Mouse (Mus musculus) heart, adult 8-10 months (tissue): ENCODE measurements around the gene Kcnh5. TPM values are rescaled to one million over a fixed set of nuclear protein-coding genes. Genes with fewer than 3 reads are reported as not detected.

Experiments
- DNase-seq: peaks from one replicate; pipeline ENCODE4 v3.0.0; 2022; ENCODE audit warnings: low spot score
- total RNA-seq, 4 experiments: library from RNA; stranded (reverse); gene quantifications; 2 replicates each; pipeline ENCODE4 v1.2.4; 2022

Kcnh5 gene
- total RNA-seq, 4 experiments from 2014 or later: not detected

DNA sequence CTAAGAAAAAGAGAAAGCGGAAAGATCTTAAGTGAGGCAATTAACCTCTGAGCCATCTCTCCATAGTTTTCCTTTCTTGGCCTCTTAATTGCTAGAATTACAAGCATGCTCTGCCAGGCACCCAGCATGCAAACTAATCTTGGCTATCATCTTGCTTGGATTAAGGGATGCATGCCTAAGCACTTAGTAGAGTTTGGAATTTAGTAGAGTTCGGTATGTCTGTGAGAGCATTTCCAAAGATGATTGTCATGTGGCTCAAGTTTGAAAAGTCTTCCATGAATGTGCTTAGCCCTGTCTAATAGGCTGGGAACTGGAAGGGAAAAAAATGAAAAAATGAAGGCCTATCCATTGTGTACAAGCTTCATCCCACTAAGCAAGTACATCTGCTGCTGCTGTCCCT, 224.5 kb downstream of the Kcnh5 start:
- no peak for DNase-seq

- DNase-seq: no peak
These were observed 225.7 kb downstream of the Kcnh5 start for GRCm38 (mm10) chr12:74951124-74952115.

- DNase-seq: no peak
These were observed 275.8 kb downstream of the Kcnh5 start for GRCm38 (mm10) chr12:74901331-74901730.

DNA sequence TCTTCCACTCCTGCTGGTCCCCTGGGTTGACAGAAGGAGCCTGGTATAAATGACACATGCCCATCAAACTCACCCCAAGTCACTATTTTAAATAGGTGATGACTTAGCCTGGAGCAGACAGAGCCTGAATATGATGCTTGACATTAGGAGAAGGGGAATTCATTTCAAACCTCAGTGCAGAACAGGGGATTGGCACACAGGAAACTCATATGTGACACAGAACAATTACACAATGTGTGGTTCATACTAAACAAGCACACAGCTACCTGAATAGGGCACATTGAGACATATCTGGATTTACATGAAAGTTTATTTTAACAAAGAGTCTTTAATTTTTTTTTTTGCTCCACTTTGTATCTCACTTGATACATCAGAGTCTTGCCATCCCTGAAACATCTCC, 276.4 kb downstream of the Kcnh5 start:
- DNase-seq: no peak

DNA sequence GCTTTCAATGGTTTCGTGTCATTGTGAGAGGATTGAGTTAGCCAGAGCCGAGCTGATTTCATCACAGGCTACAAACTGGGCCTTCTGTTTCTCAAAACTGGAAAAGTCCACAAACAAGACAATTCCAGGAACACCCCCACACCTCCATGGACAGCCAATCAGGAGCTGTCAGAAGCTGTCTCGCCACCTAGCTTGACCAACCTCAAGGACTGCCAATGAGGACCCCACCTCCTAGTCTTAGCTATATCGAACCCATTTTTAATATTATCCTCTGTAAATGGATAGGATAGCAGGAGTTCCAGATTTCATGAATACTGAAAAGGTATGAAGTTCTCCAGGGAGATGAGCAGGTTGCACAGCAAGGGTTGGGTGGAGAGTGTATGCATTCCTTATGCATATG, 278.1 kb downstream of the Kcnh5 start:
- DNase-seq: no peak

DNA sequence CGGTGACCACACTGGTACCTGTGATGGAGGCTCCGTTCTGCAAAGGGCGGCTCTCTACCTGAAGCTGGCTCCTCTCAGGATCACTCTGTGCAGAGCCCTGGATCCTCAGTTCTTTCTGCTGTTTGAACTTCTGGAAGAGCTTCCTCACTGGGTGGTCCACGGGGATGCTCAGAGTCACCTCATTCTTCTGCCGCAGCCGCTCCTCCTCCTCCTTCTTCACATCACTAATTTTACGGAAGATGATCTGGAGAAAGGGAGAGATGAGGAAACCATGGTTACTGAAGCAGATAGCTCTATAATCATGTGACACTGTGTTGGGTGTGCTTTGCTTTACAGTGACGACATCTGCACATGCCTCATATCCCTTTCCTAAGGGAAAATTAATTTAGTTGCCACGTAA, 278.9 kb downstream of the Kcnh5 start:
- no peak for DNase-seq

GRCm38 (mm10) chr12:74894870-74895423, 282.2 kb downstream of the Kcnh5 start:
- no peak for DNase-seq

DNA sequence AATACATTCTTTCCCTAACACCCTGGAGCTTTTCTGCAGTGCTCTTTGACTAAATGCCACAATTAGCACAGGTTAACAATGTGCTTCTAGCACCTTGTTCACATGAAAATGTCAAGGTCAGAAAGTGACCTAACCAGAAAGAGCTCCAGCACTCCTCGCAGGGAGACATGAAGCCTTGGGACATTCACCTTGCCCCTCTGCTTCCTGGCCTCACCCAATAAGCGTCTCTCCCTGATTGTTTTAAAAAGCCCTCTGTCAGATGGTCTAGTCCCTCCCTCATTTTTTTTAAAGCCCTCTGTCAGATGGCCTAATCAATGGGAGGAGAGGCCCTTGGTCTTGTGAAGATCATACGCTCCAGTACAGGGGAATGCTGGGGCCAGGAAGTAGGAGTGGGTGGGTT, 287.7 kb downstream of the Kcnh5 start:
- DNase-seq: no peak

- no peak for DNase-seq
These were observed 290.1 kb downstream of the Kcnh5 start for GRCm38 (mm10) chr12:74887064-74887463.

DNA sequence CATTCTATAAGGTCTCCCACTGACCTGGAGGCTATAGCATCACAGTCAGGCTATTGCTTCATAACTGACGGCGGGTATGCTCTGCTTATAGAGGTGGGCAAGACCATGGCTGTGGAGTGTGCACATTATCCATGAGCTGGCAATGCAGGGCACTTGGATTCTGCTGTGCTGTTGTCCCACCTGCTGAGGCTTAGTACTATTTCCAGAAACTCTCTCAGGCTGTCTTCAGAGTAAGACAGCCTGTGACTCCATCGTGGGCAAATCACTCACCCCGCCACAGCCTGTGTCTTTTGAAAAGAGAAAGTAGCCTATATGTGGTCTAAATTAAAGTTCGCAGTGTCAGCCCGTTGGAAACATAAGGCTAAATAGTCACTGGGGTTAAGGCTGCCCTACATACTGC, 295.8 kb downstream of the Kcnh5 start:
- no peak for DNase-seq

DNA sequence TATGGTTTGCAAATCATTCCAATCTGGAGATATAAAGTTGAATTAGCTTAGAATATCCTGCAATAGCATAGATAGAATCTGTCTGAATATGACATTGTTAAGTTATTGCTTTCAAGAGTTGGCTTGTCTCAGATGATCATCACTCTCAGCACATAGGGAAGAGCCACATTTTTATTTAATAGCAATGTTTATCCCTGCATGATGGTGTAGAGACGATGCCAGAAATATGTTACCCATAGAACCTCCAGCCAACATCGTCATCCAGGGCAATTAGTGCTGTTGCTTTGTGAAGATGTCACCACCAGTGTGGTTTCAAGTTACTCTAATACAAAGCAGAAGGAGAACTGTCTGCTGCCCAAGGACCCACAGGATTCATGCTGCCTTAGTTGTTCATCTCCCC, 321.5 kb downstream of the Kcnh5 start:
- DNase-seq: no peak

- no peak for DNase-seq
These were observed 322.9 kb downstream of the Kcnh5 start for GRCm38 (mm10) chr12:74854263-74854662.

GRCm38 (mm10) chr12:74850323-74850722, 326.8 kb downstream of the Kcnh5 start:
- DNase-seq: no peak

GRCm38 (mm10) chr12:74849912-74850311, 327.2 kb downstream of the Kcnh5 start:
- DNase-seq: no peak

DNA sequence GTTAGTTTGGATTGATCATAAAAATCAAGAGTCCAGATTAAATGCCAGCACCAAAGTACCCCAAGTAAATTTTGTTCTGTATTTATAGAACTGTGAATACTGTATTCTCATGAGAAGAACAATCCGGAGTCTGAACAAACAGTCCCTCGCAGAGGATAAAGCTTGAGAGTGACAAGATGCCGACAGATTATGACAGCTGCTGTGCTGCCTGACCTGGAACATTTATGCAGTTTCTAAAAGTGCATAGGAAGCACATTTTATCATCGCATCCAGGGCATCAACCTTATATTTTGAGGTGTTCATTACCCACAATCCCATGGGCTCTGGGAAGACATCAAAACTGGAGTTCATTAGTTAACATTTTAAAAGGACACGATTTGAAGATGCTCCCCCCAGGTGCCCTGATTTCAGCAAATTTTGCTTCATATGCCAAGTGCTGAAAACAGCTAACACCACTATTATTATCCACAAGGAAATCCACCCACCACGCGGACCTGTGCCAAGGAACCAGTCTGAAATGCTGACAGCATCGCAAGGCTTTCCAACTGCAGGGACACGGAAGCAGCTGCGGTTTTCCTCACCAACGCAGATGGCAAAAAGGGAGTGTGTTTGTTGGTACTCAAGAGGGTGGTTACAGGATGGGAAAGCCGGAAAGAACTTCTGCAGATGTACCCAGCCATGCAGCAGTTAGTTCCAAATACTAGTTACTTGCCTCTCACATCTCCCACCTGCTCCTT, 328.4 kb downstream of the Kcnh5 start:
- DNase-seq: no peak

Other genes with a start within 250 kb of the Kcnh5 start
- 10 to 100 TPM; 21.1 to 29.9 (median 25.7) TPM for gene Rhoj, start 131.0 kb upstream of the Kcnh5 start, total RNA-seq
- gene Gphb5, start 239.4 kb upstream of the Kcnh5 start, total RNA-seq: not detected